Mouse (Mus musculus): ENCODE measurements around the gene Tnpo1.
"Not testable (repeated sequence)": the region's sequence is repeated elsewhere in the genome, so short reads cannot be mapped to it uniquely, and the experiment has no call there.

Gene Tnpo1

DNA sequence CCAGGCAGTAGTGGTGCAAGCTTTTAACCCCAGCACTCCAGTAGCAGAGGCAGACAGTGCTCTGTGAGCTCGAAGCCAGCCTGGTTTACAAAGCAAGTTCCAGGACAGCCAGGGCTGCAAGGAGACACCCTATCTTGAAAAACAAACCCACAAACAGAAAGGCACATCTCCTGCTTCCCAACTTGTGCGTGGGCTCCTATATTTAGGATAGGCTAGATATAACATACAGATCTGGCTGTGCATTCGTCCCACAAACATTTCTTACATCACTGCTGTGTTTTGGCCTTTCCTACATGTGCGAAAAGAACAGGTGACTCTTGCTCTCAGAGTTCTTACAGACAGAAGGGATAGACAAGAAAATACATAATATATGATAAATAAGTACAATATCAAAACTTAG, 100.6 kb downstream of the Tnpo1 start:
- DNase-seq (ENCODE audit: extremely low read depth, low read depth, low spot score), result no peak

DNA sequence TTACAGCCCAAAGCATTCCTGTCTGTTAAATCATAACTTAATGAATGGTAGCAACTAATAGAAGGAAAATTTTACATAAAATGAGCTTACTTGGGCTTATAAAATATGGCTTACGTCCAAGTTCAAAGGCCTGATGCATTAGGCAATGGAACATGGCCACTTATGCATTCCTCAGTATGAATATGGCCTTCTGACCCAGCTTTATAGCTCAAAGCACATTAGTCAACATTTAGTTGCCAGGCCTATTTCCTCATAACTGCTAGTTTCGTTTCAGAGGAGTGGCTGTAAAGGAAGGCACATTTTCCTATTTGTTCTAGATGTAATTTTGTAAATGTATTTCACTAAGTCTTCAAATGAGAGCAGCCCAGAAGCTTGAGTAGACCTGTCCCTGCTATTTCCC, 107.1 kb downstream of the Tnpo1 start:
- DNase-seq (ENCODE audit: extremely low read depth, low read depth, low spot score), result no peak

DNA sequence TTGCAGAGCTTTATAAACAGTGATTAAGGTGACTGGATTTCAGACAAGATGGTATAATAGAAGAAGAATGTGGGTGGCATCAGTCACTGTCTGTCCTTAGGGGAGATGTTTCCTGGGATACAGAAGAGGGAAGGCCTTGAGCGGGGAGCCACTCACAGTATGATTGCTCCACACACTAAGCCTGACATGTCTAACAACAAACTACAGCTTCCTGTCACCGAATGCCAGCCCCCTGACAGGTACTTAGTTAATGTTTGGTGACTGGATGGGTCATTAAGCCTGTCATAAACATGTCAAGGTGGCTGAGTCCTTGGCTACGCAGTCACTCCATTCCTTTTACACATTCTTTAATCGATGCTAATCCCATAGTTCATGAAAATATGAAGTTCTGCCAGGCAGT, 108.0 kb downstream of the Tnpo1 start:
- no peak for DNase-seq (ENCODE audit: extremely low read depth, low read depth, low spot score)

DNA sequence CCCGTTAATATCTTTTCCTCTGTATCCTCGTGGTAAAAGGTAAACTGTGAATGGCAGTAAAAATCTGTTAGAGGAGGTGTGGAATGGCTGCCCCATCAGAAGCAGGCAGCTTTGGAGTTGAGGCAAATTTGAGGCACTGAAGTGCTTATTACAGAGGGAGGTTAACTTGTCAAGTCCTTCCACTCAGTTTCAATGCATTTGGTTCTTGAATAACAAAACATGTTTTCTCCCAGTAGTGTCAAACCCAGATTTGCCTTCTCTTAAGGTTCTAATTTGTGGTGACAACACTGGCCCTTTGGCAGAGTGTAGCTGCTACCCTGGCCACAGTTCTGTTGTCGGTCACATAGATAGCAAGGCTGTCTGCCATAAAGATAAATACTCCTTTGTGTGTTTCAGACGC, 108.4 kb downstream of the Tnpo1 start:
- DNase-seq (ENCODE audit: extremely low read depth, low read depth, low spot score), result no peak

DNA sequence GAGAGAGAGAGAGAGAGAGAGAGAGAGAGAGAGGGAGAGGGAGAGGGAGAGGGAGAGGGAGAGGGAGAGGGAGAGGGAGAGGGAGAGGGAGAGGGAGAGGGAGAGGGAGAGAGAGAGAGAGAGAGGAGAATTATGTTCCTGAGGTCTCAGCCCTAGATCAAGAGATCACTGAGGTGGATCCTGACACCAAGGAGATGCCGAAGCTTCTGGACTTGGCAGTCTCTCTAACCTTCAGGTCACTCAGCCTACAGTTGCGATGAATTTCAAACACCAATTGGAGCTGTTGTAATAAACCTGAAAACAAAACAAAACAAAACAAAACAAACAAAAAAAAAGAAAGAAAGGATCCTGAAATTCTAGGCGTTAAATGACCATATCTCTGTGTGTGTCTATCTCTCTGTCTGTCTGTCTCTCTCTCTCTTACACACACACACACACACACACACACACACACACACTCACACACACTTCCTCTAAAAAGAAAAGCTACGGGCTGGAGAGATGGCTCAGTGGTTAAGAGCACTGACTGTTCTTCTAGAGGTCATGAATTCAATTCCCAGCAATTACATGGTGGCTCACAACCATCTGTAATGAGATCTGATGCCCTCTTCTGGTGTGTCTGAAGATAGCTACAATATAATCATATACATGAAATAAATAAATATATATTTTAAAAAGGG, 109.1 kb downstream of the Tnpo1 start:
- not testable (repeated sequence) for DNase-seq (ENCODE audit: extremely low read depth, low read depth, low spot score)

DNA sequence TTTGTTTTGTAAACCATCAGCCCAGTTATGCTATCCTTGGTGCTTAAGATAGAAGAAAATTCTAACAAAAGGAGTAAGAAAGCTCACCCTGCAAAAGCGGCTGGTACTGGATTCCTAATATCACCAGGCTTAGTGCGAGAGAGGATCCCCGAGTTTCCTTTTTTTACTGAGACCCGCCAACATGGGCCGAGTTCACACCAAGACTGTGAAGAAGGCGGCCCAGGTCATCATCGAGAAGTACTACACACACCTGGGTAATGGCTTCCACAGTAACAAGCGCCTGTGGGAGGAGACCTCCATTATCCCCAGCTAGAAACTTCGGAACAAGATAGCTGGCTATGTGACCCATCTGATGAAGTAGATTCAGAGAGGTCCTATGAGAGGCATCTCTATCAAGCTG, 109.6 kb downstream of the Tnpo1 start:
- DNase-seq (ENCODE audit: extremely low read depth, low read depth, low spot score), result no peak

DNA sequence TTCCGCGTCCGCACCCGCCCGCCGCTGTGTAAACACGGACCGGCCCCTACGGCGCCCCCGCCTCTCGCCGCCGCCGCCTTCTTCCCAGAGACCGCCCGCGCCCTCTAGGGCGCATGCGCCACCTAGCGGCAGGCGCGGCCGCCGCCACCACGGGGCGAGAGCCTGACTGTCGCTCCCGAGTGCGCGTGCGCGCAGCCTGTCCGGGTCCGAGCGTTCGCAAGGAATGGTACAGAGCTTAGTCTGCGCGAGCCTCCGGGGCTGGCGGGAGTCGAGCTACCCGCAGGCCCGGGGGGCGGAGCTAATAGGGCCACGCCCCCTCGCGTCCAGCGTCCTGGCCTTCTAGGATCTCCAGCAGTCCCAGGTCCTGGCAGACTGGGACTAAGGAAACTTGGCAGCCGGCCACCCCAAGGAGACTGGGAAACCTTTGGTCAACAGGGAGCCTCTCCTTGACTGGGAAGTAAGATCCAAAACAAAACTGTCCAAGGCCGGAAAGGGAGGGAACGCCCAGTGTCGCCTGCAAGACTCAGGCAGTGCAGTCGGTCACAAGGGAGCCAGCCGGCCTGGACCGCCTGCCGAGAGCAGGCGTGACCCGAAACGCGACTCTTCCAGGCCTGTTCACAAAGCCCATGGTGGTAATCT, 110.9 kb downstream of the Tnpo1 start, which contains the start of gene Fcho2:
TSS of gene Fcho2 (minus strand) at position 303 of the 639 bp plus-strand sequence.
- no peak for DNase-seq (ENCODE audit: extremely low read depth, low read depth, low spot score)

DNA sequence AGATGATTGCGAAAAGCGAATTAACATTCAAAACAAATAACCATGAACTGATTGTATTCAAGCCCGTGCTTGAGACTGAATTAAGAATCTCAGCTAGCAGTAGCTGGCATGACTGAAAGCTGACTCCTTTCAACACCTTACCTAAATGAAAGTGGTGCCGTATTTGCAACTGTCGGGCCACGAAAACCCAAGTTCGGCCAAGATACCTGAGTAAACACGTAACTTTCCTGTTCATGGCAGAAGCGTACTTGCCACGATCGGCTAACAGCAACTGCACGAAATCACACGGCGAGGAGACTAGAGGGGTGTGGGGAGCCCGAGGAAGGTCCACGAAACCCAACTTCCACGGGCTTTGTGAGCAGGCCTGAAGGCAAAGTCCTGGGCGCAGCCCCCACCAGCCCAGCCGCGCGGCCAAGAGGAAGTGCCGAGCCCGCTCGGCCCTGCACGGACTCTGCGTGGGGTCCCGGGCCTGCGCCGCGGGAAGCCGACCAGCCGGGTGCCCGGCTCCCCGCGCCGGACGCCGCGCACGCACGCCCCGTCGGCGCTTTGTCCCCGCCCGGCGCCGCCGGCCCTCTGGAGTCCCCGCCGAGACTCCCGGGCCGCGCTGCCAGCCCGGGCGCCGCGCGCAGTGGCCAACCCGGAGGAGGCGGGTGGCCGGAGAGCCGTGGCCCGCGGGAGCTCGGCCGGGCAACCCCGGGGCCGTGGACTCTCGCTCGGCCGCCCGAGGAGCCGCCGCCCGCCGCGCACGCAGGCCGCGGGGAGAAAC, 111.7 kb downstream of the Tnpo1 start:
- DNase-seq (ENCODE audit: extremely low read depth, low read depth, low spot score), result no peak

DNA sequence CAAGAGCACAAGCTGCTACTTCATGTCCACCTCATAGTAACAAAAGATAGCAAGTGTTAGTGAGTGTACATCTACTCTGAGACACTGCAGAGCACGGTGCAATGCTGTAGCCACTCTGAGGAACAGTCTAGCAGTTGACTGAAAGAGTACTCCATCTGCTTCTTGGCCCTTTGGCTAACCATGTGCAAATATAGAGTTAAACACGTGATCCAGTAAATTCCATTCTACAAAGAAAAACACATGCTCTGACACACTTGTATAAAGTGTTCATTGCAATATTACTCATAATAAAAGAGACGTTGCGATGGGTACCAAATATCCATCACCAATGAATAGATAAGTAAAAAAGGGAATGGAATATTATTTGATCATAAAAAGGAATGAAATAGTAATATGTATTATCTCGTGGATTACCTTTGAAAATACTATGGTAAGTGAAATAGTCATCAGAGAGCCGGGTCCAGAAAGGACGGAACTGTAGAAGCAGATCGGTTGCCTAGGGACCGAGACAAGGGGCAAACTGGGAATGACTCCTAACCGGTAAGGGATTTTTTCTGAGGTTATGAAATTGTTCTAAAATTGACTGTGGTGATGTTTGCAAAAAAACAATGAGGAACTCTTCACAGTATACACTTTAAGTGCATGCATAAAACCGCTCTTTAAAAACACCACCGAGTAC, 112.4 kb downstream of the Tnpo1 start:
- DNase-seq (ENCODE audit: extremely low read depth, low read depth, low spot score), result no peak

DNA sequence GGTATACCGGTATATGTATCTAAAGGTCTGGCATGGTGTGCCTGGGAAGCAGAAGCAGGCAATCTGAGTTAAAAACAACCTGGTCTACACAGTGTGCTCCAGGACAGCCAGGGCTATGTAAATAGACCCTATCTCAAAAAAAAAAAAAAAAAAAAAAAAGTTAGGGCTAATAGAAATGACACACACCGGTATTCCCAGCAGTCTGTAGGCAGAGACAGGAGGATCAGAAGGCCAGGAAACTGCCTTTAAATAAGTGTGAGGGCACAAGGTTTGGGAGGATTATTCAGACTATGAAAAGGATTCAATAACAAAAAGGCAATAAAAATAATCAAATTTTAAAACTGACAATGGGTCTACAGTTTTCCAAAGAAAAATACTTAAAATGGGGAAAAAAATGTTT, 113.0 kb downstream of the Tnpo1 start:
- DNase-seq (ENCODE audit: extremely low read depth, low read depth, low spot score), result no peak

DNA sequence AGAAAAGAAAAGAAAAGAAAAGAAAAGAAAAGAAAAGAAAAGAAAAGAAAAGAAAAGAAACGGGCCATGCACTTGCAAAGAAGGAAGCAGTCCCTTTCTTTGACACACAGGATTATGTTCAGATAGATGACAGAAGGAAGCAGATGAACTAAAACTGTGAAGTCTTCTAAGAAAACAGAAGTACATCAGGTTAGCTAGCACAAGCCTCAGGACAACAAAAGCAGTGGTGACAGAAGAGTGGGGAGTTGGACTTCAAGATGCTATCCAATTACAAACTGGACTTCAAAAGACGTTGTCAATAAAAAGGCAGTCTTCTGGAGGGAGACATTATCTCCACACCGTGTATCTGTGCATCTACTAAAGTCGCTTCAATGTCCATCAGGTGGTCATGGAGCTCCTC, 113.9 kb downstream of the Tnpo1 start:
- no peak for DNase-seq (ENCODE audit: extremely low read depth, low read depth, low spot score)

DNA sequence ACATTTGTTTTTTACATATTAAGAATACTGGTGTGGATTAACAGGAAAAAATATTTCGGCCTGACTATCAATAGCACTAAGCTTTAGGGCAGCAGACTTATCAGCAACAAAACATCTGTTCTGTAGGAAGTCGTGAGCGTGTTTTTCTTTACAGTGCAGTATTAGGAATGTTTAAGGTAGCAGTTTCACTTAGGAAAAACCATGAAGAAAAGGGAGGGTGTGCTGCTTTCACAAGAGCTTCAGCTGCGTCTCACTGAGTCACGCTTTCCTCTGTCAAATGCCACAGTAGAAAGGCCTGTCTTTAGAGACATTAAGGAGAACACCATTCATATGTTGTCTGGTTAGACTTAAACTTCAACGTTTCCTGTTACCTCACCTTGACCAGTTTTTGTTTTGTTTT, 116.0 kb downstream of the Tnpo1 start:
- DNase-seq (ENCODE audit: extremely low read depth, low read depth, low spot score), result no peak

DNA sequence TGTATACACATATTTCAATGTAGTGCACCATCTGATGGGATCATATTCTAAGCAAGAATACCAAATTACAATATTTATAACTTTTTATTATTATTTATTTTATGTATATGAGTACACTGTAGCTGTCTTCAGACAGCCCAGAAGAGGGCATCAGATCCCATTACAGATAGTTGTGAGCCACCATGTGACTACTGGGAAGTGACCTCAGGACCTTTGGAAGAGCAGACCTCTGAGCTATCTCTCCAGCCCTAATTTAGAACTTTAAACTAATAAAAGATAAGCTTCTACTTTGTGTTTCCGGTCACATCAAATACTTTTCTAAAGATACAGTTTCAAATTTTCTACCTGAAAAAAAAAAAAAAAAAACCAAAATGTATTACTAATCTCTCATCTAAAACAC, 117.1 kb downstream of the Tnpo1 start:
- no peak for DNase-seq (ENCODE audit: extremely low read depth, low read depth, low spot score)

DNA sequence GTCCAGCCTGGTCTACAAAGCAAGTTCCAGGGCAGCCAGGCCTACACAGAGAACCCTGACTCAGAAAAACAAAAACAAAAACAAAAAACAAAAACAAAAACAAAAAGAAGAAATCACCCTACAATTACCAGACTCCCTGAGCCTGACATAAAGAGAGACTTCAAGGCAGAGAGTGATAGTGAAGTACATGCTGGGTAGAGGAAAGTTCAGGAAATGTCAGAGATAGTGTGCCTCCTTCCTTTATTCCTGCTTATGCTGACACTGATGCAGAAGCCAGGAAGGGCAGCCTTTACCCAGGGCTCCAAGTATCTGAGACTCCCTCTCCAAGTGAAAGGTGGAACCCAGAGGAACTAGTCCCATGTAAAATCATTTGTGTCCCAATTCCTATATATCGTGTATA, 121.7 kb downstream of the Tnpo1 start:
- DNase-seq (ENCODE audit: extremely low read depth, low read depth, low spot score), result no peak

DNA sequence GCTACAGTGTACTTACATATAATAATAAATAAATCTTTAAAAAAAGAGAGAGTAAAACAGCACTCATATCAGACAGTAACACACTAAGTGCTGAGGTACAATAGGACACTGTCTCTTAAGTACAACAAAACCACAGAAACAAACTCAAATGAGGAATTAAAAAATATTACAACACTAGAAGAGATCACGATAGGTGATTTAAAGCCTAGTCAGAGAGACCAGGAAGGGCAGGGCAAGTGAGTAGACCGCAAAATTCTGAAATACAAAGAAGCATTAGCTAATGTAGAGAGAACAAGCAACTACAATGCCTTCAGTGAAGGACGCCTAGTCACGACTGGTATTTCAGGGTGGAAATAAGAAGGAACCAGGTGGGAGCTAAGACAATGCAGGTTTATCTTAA, 122.5 kb downstream of the Tnpo1 start:
- DNase-seq (ENCODE audit: extremely low read depth, low read depth, low spot score), result no peak

DNA sequence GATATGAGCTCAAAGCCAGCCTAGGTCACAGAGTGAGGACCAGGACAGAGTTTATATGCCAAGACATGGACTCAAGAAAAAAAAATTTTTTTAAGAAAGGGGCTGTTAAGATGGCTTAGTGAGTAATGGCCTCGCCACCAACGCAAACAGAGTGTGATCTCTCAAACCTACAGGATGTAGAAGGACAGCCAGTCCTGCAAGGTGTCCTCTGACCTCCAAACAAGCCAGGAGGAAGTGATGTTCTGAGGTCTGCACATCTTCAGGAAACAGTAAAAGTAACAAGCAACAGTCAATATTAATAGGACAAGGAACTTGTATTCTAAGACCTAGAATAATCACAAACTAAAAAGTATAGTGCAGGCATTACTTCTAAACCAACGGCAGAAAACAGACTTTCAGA, 123.2 kb downstream of the Tnpo1 start:
- DNase-seq (ENCODE audit: extremely low read depth, low read depth, low spot score), result no peak

DNA sequence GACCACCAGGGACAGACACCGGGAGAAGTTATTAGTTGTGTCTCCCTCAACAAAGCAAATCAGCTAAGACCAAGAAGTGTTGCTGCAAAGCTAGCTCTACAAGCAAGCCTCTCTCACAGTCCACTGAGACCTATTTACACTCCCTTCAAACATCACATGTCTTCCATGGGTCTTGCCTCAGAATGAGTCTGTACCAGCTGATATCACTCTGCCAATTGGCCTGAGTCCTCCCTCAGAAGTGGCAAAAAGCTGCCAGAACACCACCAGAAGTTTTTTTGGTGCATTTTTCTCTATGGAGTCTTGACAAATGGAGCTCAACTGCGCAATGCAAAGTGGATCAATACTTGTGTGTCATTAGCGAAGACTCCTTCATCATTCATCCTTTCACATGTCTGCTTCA, 130.7 kb downstream of the Tnpo1 start:
- DNase-seq (ENCODE audit: extremely low read depth, low read depth, low spot score), result no peak

DNA sequence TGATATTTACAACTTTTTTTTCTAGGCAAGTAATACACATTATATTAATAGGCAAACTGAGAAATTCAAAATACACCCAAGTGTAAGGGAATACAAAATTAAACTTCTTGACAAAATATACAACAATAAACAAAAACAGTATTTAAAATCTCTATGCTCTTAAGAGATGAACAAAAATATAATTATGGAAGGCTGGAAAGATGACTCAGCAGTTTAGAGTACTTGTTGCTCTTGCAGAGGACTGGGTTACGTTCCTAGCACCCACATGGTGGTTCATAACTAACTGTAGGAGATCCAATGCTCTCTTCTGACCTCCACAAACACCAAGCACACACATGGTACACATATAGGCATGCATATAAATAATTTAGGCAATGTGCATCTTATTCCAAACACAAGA, 133.3 kb downstream of the Tnpo1 start:
- no peak for DNase-seq (ENCODE audit: extremely low read depth, low read depth, low spot score)

DNA sequence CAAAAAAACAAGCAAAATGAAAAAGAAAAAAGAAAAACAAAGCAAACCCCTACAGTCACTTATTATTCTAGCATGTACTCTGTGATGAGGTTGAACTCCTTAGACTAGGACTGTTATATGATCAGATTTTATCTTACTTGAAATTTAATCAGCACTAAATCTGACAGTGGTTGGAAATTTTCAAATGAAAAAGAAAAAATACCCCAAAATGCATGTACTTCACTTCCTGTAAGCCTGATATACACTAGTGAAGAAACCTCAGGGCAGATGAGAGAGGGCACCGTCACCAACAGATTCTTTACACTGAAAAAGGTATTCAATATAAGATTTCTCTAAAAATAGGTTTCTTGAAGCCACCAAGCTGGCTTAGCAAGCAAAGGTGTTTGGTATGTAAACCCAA, 134.5 kb downstream of the Tnpo1 start:
- no peak for DNase-seq (ENCODE audit: extremely low read depth, low read depth, low spot score)
